Mouse (Mus musculus) lung, embryonic 16.5 days (tissue): Measurements from ENCODE around the gene Ethe1. TPM values are rescaled to one million over a fixed set of nuclear protein-coding genes. Genes with fewer than 3 reads are reported as not detected.
"Not testable (repeated sequence)": the region's sequence is repeated elsewhere in the genome, so short reads cannot be mapped to it uniquely, and the experiment has no call there.

ENCODE experiments used
- ATAC-seq: fragments of 200-750 bp; cut with Nextera tagmentation; 2 replicates; pipeline ENCODE4 v1.8.0; 2017; ENCODE audit warnings: low read depth, mild to moderate bottlenecking, moderate library complexity
- H3K27ac ChIP-seq: fragments of 300-500 bp; sonication (generic); 2 replicates; pipeline ENCODE4 v1.5.1; 2014; ENCODE audit warnings: mild to moderate bottlenecking, control low read depth, low read length
- H3K27me3 ChIP-seq: fragments of 300-500 bp; sonication (generic); 2 replicates; pipeline ENCODE4 v1.6.1; 2014; ENCODE audit warnings: low read depth, low read length, mixed read lengths; ENCODE audit not compliant: control insufficient read depth, insufficient read depth
- H3K36me3 ChIP-seq: fragments of 300-500 bp; sonication (generic); 2 replicates; pipeline ENCODE4 v1.6.1; 2014; ENCODE audit warnings: low read length; ENCODE audit not compliant: control insufficient read depth, insufficient read depth
- H3K4me1 ChIP-seq: fragments of 300-500 bp; sonication (generic); replicated peaks from 2 replicates; pipeline ENCODE4 v1.6.1; 2014; ENCODE audit warnings: low read length, mixed read lengths; ENCODE audit not compliant: control insufficient read depth, insufficient read depth
- H3K4me2 ChIP-seq: fragments of 300-500 bp; sonication (generic); 2 replicates; pipeline ENCODE4 v1.6.1; 2014; ENCODE audit warnings: low read depth, low read length, control low read depth
- H3K4me3 ChIP-seq: fragments of 300-500 bp; sonication (generic); 2 replicates; pipeline ENCODE4 v1.5.1; 2014; ENCODE audit warnings: mild to moderate bottlenecking, low read length, control low read depth
- H3K9ac ChIP-seq: fragments of 300-500 bp; sonication (generic); 2 replicates; pipeline ENCODE4 v1.6.1; 2014; ENCODE audit warnings: low read length, control low read depth
- H3K9me3 ChIP-seq: fragments of 300-500 bp; sonication (generic); 2 replicates; pipeline ENCODE4 v1.6.1; 2016; ENCODE audit warnings: low read length; ENCODE audit not compliant: control insufficient read depth
- WGBS: fragments of 180-500 bp; shearing (Covaris S2); extraction: QIAGEN DNeasy Blood & Tissue Kit; methylation state at CpG from one replicate; pipeline ENCODE4 v1.1.7; 2014; 5-methylcytosine and 5-hydroxymethylcytosine counted together
- polyA plus RNA-seq: library from polyadenylated mRNA; unstranded; fragments of >200 nt; fragmentation: Nextera tagmentation; extraction: Ambion mirVana; gene quantifications from 2 replicates; pipeline ENCODE4 v1.2.1, GENCODE M21; 2015

Gene Ethe1
- polyA plus RNA-seq, 1 experiment from 2014 or later, result 22.4 TPM

- H3K9me3 ChIP-seq, result peaks cover 2% of the 10 kb centered on the region; the same call in 1 of the 2 replicates
- no peaks in the 10 kb centered on the region for H3K4me1 ChIP-seq
- no peak overlapping the region for H3K27ac ChIP-seq
- no peak overlapping the region for H3K9ac ChIP-seq
- H3K36me3 ChIP-seq, result no peaks in the 10 kb centered on the region; the same call in 1 of the 2 replicates
- H3K4me3 ChIP-seq, result no peak overlapping the region
- ATAC-seq, result no peak
- 73% methylated on average over 8 of the region's 8 CpGs for WGBS
- H3K27me3 ChIP-seq, result peaks cover 8% of the 10 kb centered on the region
- H3K4me2 ChIP-seq, result no peak overlapping the region
These were observed 30.4 kb downstream of the Ethe1 start for GRCm38 (mm10) chr7:24617763-24618162.

- not testable (repeated sequence) for H3K4me3 ChIP-seq, H3K36me3 ChIP-seq, H3K9me3 ChIP-seq, H3K4me1 ChIP-seq, H3K27me3 ChIP-seq, H3K4me2 ChIP-seq, H3K27ac ChIP-seq, H3K9ac ChIP-seq, ATAC-seq
- 90% methylated on average over 8 of the region's 8 CpGs for WGBS
These were observed 31.0 kb downstream of the Ethe1 start for GRCm38 (mm10) chr7:24618374-24618773.

GRCm38 (mm10) chr7:24619671-24620397, 32.5 kb downstream of the Ethe1 start:
- H3K4me3 ChIP-seq, result no peak overlapping the region
- H3K9ac ChIP-seq, result no peak overlapping the region
- no peak for ATAC-seq
- no peaks in the 10 kb centered on the region for H3K27me3 ChIP-seq
- no peaks in the 10 kb centered on the region; the same call in 1 of the 2 replicates for H3K36me3 ChIP-seq
- H3K4me1 ChIP-seq, result no peaks in the 10 kb centered on the region
- H3K27ac ChIP-seq, result no peak overlapping the region
- H3K9me3 ChIP-seq, result peaks cover 2% of the 10 kb centered on the region; the same call in 1 of the 2 replicates
- H3K4me2 ChIP-seq, result no peak overlapping the region
- 53% methylated on average over 13 of the region's 13 CpGs for WGBS

- WGBS, result 78% methylated on average over 3 of the region's 3 CpGs
- Histone ChIP-seq H3K9me3 (peaks cover 2% of the 10 kb centered on the region; the same call in 1 of the 2 replicates), H3K36me3 (no peaks in the 10 kb centered on the region; the same call in 1 of the 2 replicates), H3K27me3 (no peaks in the 10 kb centered on the region), H3K4me1 (no peaks in the 10 kb centered on the region), H3K4me3 (no peak overlapping the region), H3K27ac (no peak overlapping the region), H3K9ac (no peak overlapping the region), H3K4me2 (no peak overlapping the region)
- no peak for ATAC-seq
These were observed 33.9 kb downstream of the Ethe1 start for GRCm38 (mm10) chr7:24621193-24621592.

- no peak overlapping the region for H3K4me3 ChIP-seq
These were observed 35.6 kb downstream of the Ethe1 start for GRCm38 (mm10) chr7:24622967-24623366.

GRCm38 (mm10) chr7:24628685-24629610, 41.6 kb downstream of the Ethe1 start:
- peak overlapping the region; percentile 59 for H3K4me2 ChIP-seq
- no peaks in the 10 kb centered on the region for H3K9me3 ChIP-seq
- peak overlapping the region; percentile 61 for H3K9ac ChIP-seq
- no peaks in the 10 kb centered on the region for H3K27me3 ChIP-seq
- peak; percentile 94 for ATAC-seq
- no peak overlapping the region for H3K27ac ChIP-seq
- no peaks in the 10 kb centered on the region; the same call in 1 of the 2 replicates for H3K4me1 ChIP-seq
- H3K4me3 ChIP-seq, result peak overlapping the region; percentile 29
- whole genome bisulfite sequencing, result 7% methylated on average over 33 of the region's 33 CpGs
- H3K36me3 ChIP-seq, result no peaks in the 10 kb centered on the region

More at GRCm38 (mm10) chr7:24622967-24623366, 35.6 kb downstream of the Ethe1 start:
- ATAC-seq, result no peak
- Histone ChIP-seq H3K4me2 (no peak overlapping the region), H3K36me3 (no peaks in the 10 kb centered on the region; the same call in 1 of the 2 replicates), H3K4me1 (no peaks in the 10 kb centered on the region), H3K9ac (no peak overlapping the region), H3K27me3 (no peaks in the 10 kb centered on the region), H3K27ac (no peak overlapping the region), H3K9me3 (peaks cover 2% of the 10 kb centered on the region; the same call in 1 of the 2 replicates)
- WGBS, result 79% methylated on average over 6 of the region's 6 CpGs

GRCm38 (mm10) chr7:24629672-24630071, 42.3 kb downstream of the Ethe1 start:
- Histone ChIP-seq H3K4me1 (no peaks in the 10 kb centered on the region; the same call in 1 of the 2 replicates), H3K9me3 (no peaks in the 10 kb centered on the region), H3K4me2 (no peak overlapping the region), H3K4me3 (no peak overlapping the region), H3K36me3 (no peaks in the 10 kb centered on the region), H3K9ac (no peak overlapping the region; the same call in 1 of the 2 replicates), H3K27ac (no peak overlapping the region), H3K27me3 (no peaks in the 10 kb centered on the region)
- 66% methylated on average over 4 of the region's 4 CpGs for WGBS
- no peak for ATAC-seq

GRCm38 (mm10) chr7:24630116-24630880, 43.0 kb downstream of the Ethe1 start:
- no peak overlapping the region for H3K4me3 ChIP-seq
- no peak overlapping the region for H3K9ac ChIP-seq
- H3K9me3 ChIP-seq, result no peaks in the 10 kb centered on the region
- H3K27ac ChIP-seq, result no peak overlapping the region
- no peak for ATAC-seq
- no peak overlapping the region for H3K4me2 ChIP-seq
- H3K27me3 ChIP-seq, result no peaks in the 10 kb centered on the region
- H3K36me3 ChIP-seq, result no peaks in the 10 kb centered on the region
- WGBS, result 73% methylated on average over 10 of the region's 10 CpGs
- no peaks in the 10 kb centered on the region; the same call in 1 of the 2 replicates for H3K4me1 ChIP-seq
